Mouse (Mus musculus): ENCODE measurements around the gene Ak3. TPM values are rescaled to one million over a fixed set of nuclear protein-coding genes. Genes with fewer than 3 reads are reported as not detected.

The Ak3 gene
- polyA plus RNA-seq, 2 experiments, result 33.9 to 83.9 TPM

GRCm38 (mm10) chr19:28989515-28989914, 58.2 kb downstream of the Ak3 start:
- 0 out of 2 replicates have a peak, but pooled peaks cover 5% of the 10 kb centered on the region for H3K4me1 ChIP-seq (ENCODE audit: control insufficient read depth, insufficient read depth, low read length)
- peaks cover 13% of the 10 kb centered on the region for H3K36me3 ChIP-seq (ENCODE audit: control insufficient read depth, insufficient read depth, low read length)
- WGBS, result 61% methylated on average over 8 of the region's 8 CpGs
- H3K27me3 ChIP-seq (ENCODE audit: control insufficient read depth, insufficient read depth, low read length), result no peaks in the 10 kb centered on the region
- H3K4me2 ChIP-seq (replicated peaks; ENCODE audit: low read depth, low read length, severe bottlenecking), result peak overlapping the region; percentile 51
- no peak for ATAC-seq (ENCODE audit: low FRiP score, low read depth)
- DNase-seq (ENCODE audit: low spot score), result no peak
- no peak for TF ChIP-seq POLR2A (IDR thresholded peaks at IDR 0.05; ENCODE audit: borderline replicate concordance, extremely low read depth, insufficient read depth, insufficient read length)
- H3K9ac ChIP-seq (ENCODE audit: low read depth, low read length, severe bottlenecking), result peak overlapping the region; percentile 86
- peak overlapping the region; percentile 81; the same call in 1 of the 2 replicates for H3K27ac ChIP-seq (replicated peaks; ENCODE audit: low read depth, low read length)
- H3K9me3 ChIP-seq (ENCODE audit: control insufficient read depth, low read length), result no peaks in the 10 kb centered on the region
- H3K4me3 ChIP-seq (replicated peaks; ENCODE audit: low read length), result peak overlapping the region; percentile 96

GRCm38 (mm10) chr19:28982617-28983016, 65.1 kb downstream of the Ak3 start:
- no peaks in the 10 kb centered on the region for H3K36me3 ChIP-seq (ENCODE audit: control insufficient read depth, insufficient read depth, low read length)
- H3K9me3 ChIP-seq (ENCODE audit: control insufficient read depth, low read length), result no peaks in the 10 kb centered on the region
- H3K4me3 ChIP-seq (replicated peaks; ENCODE audit: low read length), result no peak overlapping the region
- DNase-seq (ENCODE audit: low spot score) (no peak), ATAC-seq (ENCODE audit: low FRiP score, low read depth) (no peak)
- no peaks in the 10 kb centered on the region for H3K4me1 ChIP-seq (ENCODE audit: control insufficient read depth, insufficient read depth, low read length)
- 73% methylated on average over 7 of the region's 7 CpGs for WGBS
- H3K27ac ChIP-seq (replicated peaks; ENCODE audit: low read depth, low read length), result no peak overlapping the region
- no peak overlapping the region for H3K9ac ChIP-seq (ENCODE audit: low read depth, low read length, severe bottlenecking)
- no peak overlapping the region for H3K4me2 ChIP-seq (replicated peaks; ENCODE audit: low read depth, low read length, severe bottlenecking)
- H3K27me3 ChIP-seq (ENCODE audit: control insufficient read depth, insufficient read depth, low read length), result no peaks in the 10 kb centered on the region
- TF ChIP-seq POLR2A (IDR thresholded peaks at IDR 0.05; ENCODE audit: borderline replicate concordance, extremely low read depth, insufficient read depth, insufficient read length), result no peak

DNA sequence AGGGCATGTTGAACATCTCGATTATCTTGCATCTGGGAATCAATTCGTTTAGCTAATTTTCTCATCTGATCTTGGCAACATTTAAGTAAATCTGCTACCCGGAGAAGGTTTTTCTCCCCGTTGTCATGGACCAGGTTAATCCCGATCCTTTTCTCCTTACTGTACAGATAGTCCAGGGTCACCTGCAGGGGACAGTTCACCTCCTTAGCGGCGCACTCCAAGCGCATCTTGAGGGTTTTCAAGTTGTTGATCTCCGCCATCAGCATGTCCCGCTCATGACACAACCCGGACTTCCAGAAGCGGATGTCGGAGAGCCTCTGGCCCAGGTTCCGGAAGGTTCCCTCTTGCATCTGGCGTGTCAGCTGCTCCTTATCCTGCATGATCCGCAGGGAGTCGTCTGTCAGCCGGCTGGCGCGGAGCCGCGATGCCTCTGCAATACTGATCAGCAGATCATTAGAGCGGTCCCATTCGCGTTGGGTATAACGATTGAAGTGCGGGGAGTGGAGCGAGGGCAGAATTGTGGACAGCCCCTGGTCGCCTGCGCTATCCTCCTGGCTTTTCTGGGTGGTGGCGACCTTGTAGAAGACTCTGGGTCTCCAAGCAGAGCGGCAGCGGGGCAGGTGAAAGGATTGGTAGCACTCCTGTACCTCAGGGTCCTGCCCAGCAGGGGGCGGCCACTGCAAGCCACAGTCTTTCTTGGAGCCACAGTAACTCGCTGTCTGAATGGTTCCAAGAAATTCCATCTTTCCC, 72.7 kb downstream of the Ak3 start:
- no peak overlapping the region for H3K27ac ChIP-seq (replicated peaks; ENCODE audit: low read depth, low read length)
- H3K9me3 ChIP-seq (ENCODE audit: control insufficient read depth, low read length), result no peaks in the 10 kb centered on the region
- H3K36me3 ChIP-seq (ENCODE audit: control insufficient read depth, insufficient read depth, low read length), result no peaks in the 10 kb centered on the region
- DNase-seq (ENCODE audit: low spot score) (peak; percentile 71), ATAC-seq (ENCODE audit: low FRiP score, low read depth) (peak; percentile 50; the same call in 1 of the 2 replicates)
- WGBS, result 19% methylated on average over 35 of the region's 35 CpGs
- H3K27me3 ChIP-seq (ENCODE audit: control insufficient read depth, insufficient read depth, low read length), result peaks cover 8% of the 10 kb centered on the region; the same call in 1 of the 2 replicates
- peak overlapping the region; percentile 33 for H3K4me3 ChIP-seq (replicated peaks; ENCODE audit: low read length)
- no peaks in the 10 kb centered on the region for H3K4me1 ChIP-seq (ENCODE audit: control insufficient read depth, insufficient read depth, low read length)
- H3K4me2 ChIP-seq (replicated peaks; ENCODE audit: low read depth, low read length, severe bottlenecking), result peak overlapping the region; percentile 63
- H3K9ac ChIP-seq (ENCODE audit: low read depth, low read length, severe bottlenecking), result peak overlapping the region; percentile 41
- TF ChIP-seq POLR2A (IDR thresholded peaks at IDR 0.05; ENCODE audit: borderline replicate concordance, extremely low read depth, insufficient read depth, insufficient read length), result no peak

Other genes with a start within 250 kb of the Ak3 start
- gene Slc1a1, start 212.9 kb downstream of the Ak3 start, polyA plus RNA-seq (2012; rRNA removed), result 1.1 and 1.7 TPM in 2 replicates
- 0.66 and 0.81 TPM in 2 replicates for gene Slc1a1, start 212.9 kb downstream of the Ak3 start, polyA plus RNA-seq (2014; fragmentation: Nextera tagmentation; extraction: Ambion mirVana)
- 5.8 and 6.8 TPM in 2 replicates for gene Plpp6, start 84.0 kb downstream of the Ak3 start, polyA plus RNA-seq (2012; rRNA removed)
- 9.4 and 9.6 TPM in 2 replicates for gene Plpp6, start 84.0 kb downstream of the Ak3 start, polyA plus RNA-seq (2014; fragmentation: Nextera tagmentation; extraction: Ambion mirVana)
- 0.59 and 1.0 TPM in 2 replicates for gene 4430402I18Rik, start 80.2 kb downstream of the Ak3 start, polyA plus RNA-seq (2012; rRNA removed)
- 1.0 and 1.5 TPM in 2 replicates for gene 4430402I18Rik, start 80.2 kb downstream of the Ak3 start, polyA plus RNA-seq (2014; fragmentation: Nextera tagmentation; extraction: Ambion mirVana)
- gene Cdc37l1, start 57.6 kb downstream of the Ak3 start, polyA plus RNA-seq (2012; rRNA removed), result 32.1 and 35.8 TPM in 2 replicates
- gene Cdc37l1, start 57.6 kb downstream of the Ak3 start, polyA plus RNA-seq (2014; fragmentation: Nextera tagmentation; extraction: Ambion mirVana), result 39.6 and 47.8 TPM in 2 replicates
- 28.2 and 30.9 TPM in 2 replicates for gene Rcl1, start 53.4 kb upstream of the Ak3 start, polyA plus RNA-seq (2012; rRNA removed)
- 47.4 and 48.6 TPM in 2 replicates for gene Rcl1, start 53.4 kb upstream of the Ak3 start, polyA plus RNA-seq (2014; fragmentation: Nextera tagmentation; extraction: Ambion mirVana)
- 13.1 and 15.7 TPM in 2 replicates for gene Jak2, start 203.9 kb upstream of the Ak3 start, polyA plus RNA-seq (2012; rRNA removed)
- 15.2 and 16.4 TPM in 2 replicates for gene Jak2, start 203.9 kb upstream of the Ak3 start, polyA plus RNA-seq (2014; fragmentation: Nextera tagmentation; extraction: Ambion mirVana)

Measured in limb, embryonic 14.5 days (tissue).